Mouse (Mus musculus) c-Kit-positive CD71-positive TER-119-negative erythroid progenitor cells, embryonic 14.5 days (primary cell): ENCODE results near the gene Spryd3.
"Not testable (repeated sequence)": the region's sequence is repeated elsewhere in the genome, so short reads cannot be mapped to it uniquely, and the experiment has no call there.

Experiments used
- DNase-seq: peaks from one replicate; pipeline ENCODE4 v3.0.0-alpha.2; 2013; ENCODE audit warnings: low read depth

Gene Spryd3

GRCm38 (mm10) chr15:102097991-102098555, 38.0 kb downstream of the Spryd3 start:
- DNase-seq: no peak

- no peak for DNase-seq
Measured at GRCm38 (mm10) chr15:102097147-102097915, 38.7 kb downstream of the Spryd3 start.

- DNase-seq: no peak
Measured at GRCm38 (mm10) chr15:102094988-102095387, 41.0 kb downstream of the Spryd3 start.

- no peak for DNase-seq
Measured at GRCm38 (mm10) chr15:102094157-102094556, 41.9 kb downstream of the Spryd3 start.

- DNase-seq: no peak
Measured at GRCm38 (mm10) chr15:102092222-102092621, 43.8 kb downstream of the Spryd3 start.

- no peak for DNase-seq
Measured at GRCm38 (mm10) chr15:102091688-102092087, 44.3 kb downstream of the Spryd3 start.

GRCm38 (mm10) chr15:102091063-102091679, 44.9 kb downstream of the Spryd3 start:
- DNase-seq: no peak

- no peak for DNase-seq
Measured at GRCm38 (mm10) chr15:102089914-102090585, 46.0 kb downstream of the Spryd3 start.

- DNase-seq: no peak
Measured at GRCm38 (mm10) chr15:102083028-102083427, 53.0 kb downstream of the Spryd3 start.

- no peak for DNase-seq
Measured at GRCm38 (mm10) chr15:102082148-102082547, 53.9 kb downstream of the Spryd3 start.

GRCm38 (mm10) chr15:102080429-102080828, 55.6 kb downstream of the Spryd3 start:
- no peak for DNase-seq

GRCm38 (mm10) chr15:102079924-102080323, 56.1 kb downstream of the Spryd3 start:
- not testable (repeated sequence) for DNase-seq

- DNase-seq: no peak
Measured at GRCm38 (mm10) chr15:102079221-102079620, 56.8 kb downstream of the Spryd3 start.

GRCm38 (mm10) chr15:102077111-102077677, 58.8 kb downstream of the Spryd3 start:
- DNase-seq: no peak

GRCm38 (mm10) chr15:102074876-102075585, 61.0 kb downstream of the Spryd3 start:
- no peak for DNase-seq

GRCm38 (mm10) chr15:102074070-102074731, 61.8 kb downstream of the Spryd3 start:
- DNase-seq: no peak

GRCm38 (mm10) chr15:102073559-102074069, 62.4 kb downstream of the Spryd3 start, which contains the start of gene Eif4b:
TSS of gene Eif4b (plus strand) at chr15:102073773.
- peak; percentile 98 for DNase-seq

GRCm38 (mm10) chr15:102072963-102073558, 63.0 kb downstream of the Spryd3 start:
- no peak for DNase-seq

GRCm38 (mm10) chr15:102070476-102071467, 65.3 kb downstream of the Spryd3 start:
- no peak for DNase-seq
